Mouse (Mus musculus) forebrain, embryonic 15.5 days (tissue): ENCODE measurements around the gene Gsk3a. TPM values are rescaled to one million over a fixed set of nuclear protein-coding genes. Genes with fewer than 3 reads are reported as not detected.

Experiments used
- ATAC-seq: fragments of 200-750 bp; cut with Nextera tagmentation; replicated peaks from 2 replicates; pipeline ENCODE4 v1.8.0; 2017; ENCODE audit warnings: mild to moderate bottlenecking, moderate TSS enrichment, moderate library complexity
- H3K27ac ChIP-seq: fragments of 300-500 bp; sonication (generic); replicated peaks from 2 replicates; pipeline ENCODE4 v1.5.1; 2015; ENCODE audit warnings: mild to moderate bottlenecking, inconsistent platforms
- H3K27me3 ChIP-seq: fragments of 300-500 bp; sonication (generic); 2 replicates; pipeline ENCODE4 v1.6.1; 2015; ENCODE audit warnings: inconsistent platforms
- H3K36me3 ChIP-seq: fragments of 300-500 bp; sonication (generic); 2 replicates; pipeline ENCODE4 v1.6.1; 2015; ENCODE audit warnings: mild to moderate bottlenecking, inconsistent platforms
- H3K4me1 ChIP-seq: fragments of 300-500 bp; sonication (generic); 2 replicates; pipeline ENCODE4 v1.6.1; 2015; ENCODE audit warnings: inconsistent platforms
- H3K4me2 ChIP-seq: fragments of 300-500 bp; sonication (generic); replicated peaks from 2 replicates; pipeline ENCODE4 v1.6.1; 2015; ENCODE audit warnings: mild to moderate bottlenecking, inconsistent platforms
- H3K4me3 ChIP-seq: fragments of 300-500 bp; sonication (generic); 2 replicates; pipeline ENCODE4 v1.5.1; 2015; ENCODE audit warnings: mild to moderate bottlenecking, inconsistent platforms
- H3K9ac ChIP-seq: fragments of 300-500 bp; sonication (generic); replicated peaks from 2 replicates; pipeline ENCODE4 v1.6.1; 2015; ENCODE audit warnings: mild to moderate bottlenecking, inconsistent platforms
- H3K9me3 ChIP-seq: fragments of 300-500 bp; sonication (generic); 2 replicates; pipeline ENCODE4 v1.6.1; 2016; ENCODE audit warnings: inconsistent platforms
- WGBS: fragments of 180-500 bp; shearing (Covaris S2); methylation state at CpG from one replicate; pipeline ENCODE4 v1.1.7; 2015; ENCODE audit warnings: mixed read lengths; 5-methylcytosine and 5-hydroxymethylcytosine counted together
- polyA plus RNA-seq: library from polyadenylated mRNA; unstranded; fragments of >200 nt; fragmentation: Nextera tagmentation; extraction: Ambion mirVana; gene quantifications from 2 replicates; pipeline ENCODE4 v1.2.1, GENCODE M21; 2015

The Gsk3a gene
- polyA plus RNA-seq, 1 experiment from 2014 or later: 17.4 TPM

- under 1% methylated on average over 43 of the region's 49 CpGs for WGBS
- Histone ChIP-seq H3K4me1 (peaks cover 66% of the 10 kb centered on the region), H3K27ac (peak overlapping the region; percentile 100), H3K27me3 (no peaks in the 10 kb centered on the region), H3K4me3 (peak overlapping the region; percentile 70), H3K36me3 (no peaks in the 10 kb centered on the region), H3K9ac (peak overlapping the region; percentile 79), H3K4me2 (peak overlapping the region; percentile 75), H3K9me3 (no peaks in the 10 kb centered on the region)
- ATAC-seq: peak; percentile 66
Measured at GRCm38 (mm10) chr7:25279076-25279860, 41.6 kb upstream of the Gsk3a start.

GRCm38 (mm10) chr7:25278341-25279075, 40.9 kb upstream of the Gsk3a start:
- peak overlapping the region; percentile 100 for H3K27ac ChIP-seq
- H3K27me3 ChIP-seq: no peaks in the 10 kb centered on the region
- H3K9ac ChIP-seq: peak overlapping the region; percentile 79
- ATAC-seq: peak; percentile 79
- no peaks in the 10 kb centered on the region for H3K36me3 ChIP-seq
- peak overlapping the region; percentile 75 for H3K4me2 ChIP-seq
- H3K4me1 ChIP-seq: peaks cover 64% of the 10 kb centered on the region
- peak overlapping the region; percentile 70 for H3K4me3 ChIP-seq
- no peaks in the 10 kb centered on the region for H3K9me3 ChIP-seq
- WGBS: under 1% methylated on average over 55 of the region's 60 CpGs

GRCm38 (mm10) chr7:25277998-25278340, 40.3 kb upstream of the Gsk3a start:
- Histone ChIP-seq H3K27me3 (no peaks in the 10 kb centered on the region), H3K4me2 (peak overlapping the region; percentile 75), H3K9ac (peak overlapping the region; percentile 79), H3K4me3 (peak overlapping the region; percentile 70), H3K27ac (peak overlapping the region; percentile 100), H3K9me3 (no peaks in the 10 kb centered on the region), H3K4me1 (peaks cover 59% of the 10 kb centered on the region), H3K36me3 (peaks cover 4% of the 10 kb centered on the region)
- ATAC-seq: no peak
- WGBS: 11% methylated on average over 4 of the region's 4 CpGs

- 92% methylated on average over 4 of the region's 4 CpGs for whole genome bisulfite sequencing
- Histone ChIP-seq H3K27ac (peak overlapping the region; percentile 100), H3K4me2 (peak overlapping the region; percentile 75), H3K4me3 (peak overlapping the region; percentile 70; the same call in 1 of the 2 replicates), H3K4me1 (peaks cover 59% of the 10 kb centered on the region), H3K27me3 (no peaks in the 10 kb centered on the region), H3K9ac (peak overlapping the region; percentile 79; the same call in 1 of the 2 replicates), H3K36me3 (peaks cover 10% of the 10 kb centered on the region), H3K9me3 (no peaks in the 10 kb centered on the region)
- no peak for ATAC-seq
Measured at GRCm38 (mm10) chr7:25277405-25277804, 39.8 kb upstream of the Gsk3a start.

- H3K9me3 ChIP-seq: no peaks in the 10 kb centered on the region
- no peak overlapping the region for H3K4me3 ChIP-seq
- WGBS: 67% methylated on average over 9 of the region's 9 CpGs
- no peak overlapping the region for H3K27ac ChIP-seq
- ATAC-seq: no peak
- no peak overlapping the region for H3K4me2 ChIP-seq
- H3K4me1 ChIP-seq: peaks cover 49% of the 10 kb centered on the region
- H3K27me3 ChIP-seq: no peaks in the 10 kb centered on the region
- 0 out of 2 replicates have a peak overlapping the region, but pooled peaks have one; percentile 5 for H3K9ac ChIP-seq
- peaks cover 19% of the 10 kb centered on the region for H3K36me3 ChIP-seq
Measured at GRCm38 (mm10) chr7:25275555-25276298, 38.1 kb upstream of the Gsk3a start.

- peaks cover 45% of the 10 kb centered on the region for H3K4me1 ChIP-seq
- H3K27ac ChIP-seq: no peak overlapping the region
- WGBS: 88% methylated on average over 3 of the region's 3 CpGs
- H3K9me3 ChIP-seq: no peaks in the 10 kb centered on the region
- H3K36me3 ChIP-seq: peaks cover 19% of the 10 kb centered on the region
- no peak overlapping the region for H3K4me2 ChIP-seq
- no peaks in the 10 kb centered on the region for H3K27me3 ChIP-seq
- no peak overlapping the region for H3K9ac ChIP-seq
- ATAC-seq: no peak
- no peak overlapping the region for H3K4me3 ChIP-seq
Measured at GRCm38 (mm10) chr7:25274996-25275395, 37.3 kb upstream of the Gsk3a start.

GRCm38 (mm10) chr7:25274571-25274970, 36.9 kb upstream of the Gsk3a start:
- ATAC-seq: no peak
- peaks cover 19% of the 10 kb centered on the region for H3K36me3 ChIP-seq
- no peak overlapping the region for H3K4me3 ChIP-seq
- H3K27me3 ChIP-seq: no peaks in the 10 kb centered on the region
- 0 out of 2 replicates have a peak overlapping the region, but pooled peaks have one; percentile 35 for H3K9ac ChIP-seq
- H3K27ac ChIP-seq: no peak overlapping the region
- peaks cover 45% of the 10 kb centered on the region for H3K4me1 ChIP-seq
- no peak overlapping the region for H3K4me2 ChIP-seq
- WGBS: 67% methylated on average over 5 of the region's 5 CpGs
- H3K9me3 ChIP-seq: no peaks in the 10 kb centered on the region

- Histone ChIP-seq H3K9ac (peak overlapping the region; percentile 35; the same call in 1 of the 2 replicates), H3K4me2 (no peak overlapping the region)
Measured at GRCm38 (mm10) chr7:25273259-25274241, 35.9 kb upstream of the Gsk3a start.

GRCm38 (mm10) chr7:25272445-25273258, 35.0 kb upstream of the Gsk3a start:
- Histone ChIP-seq H3K4me1 (peaks cover 47% of the 10 kb centered on the region), H3K36me3 (peaks cover 19% of the 10 kb centered on the region), H3K4me2 (no peak overlapping the region), H3K9ac (no peak overlapping the region), H3K9me3 (no peaks in the 10 kb centered on the region), H3K27me3 (no peaks in the 10 kb centered on the region), H3K4me3 (no peak overlapping the region), H3K27ac (no peak overlapping the region)
- ATAC-seq: no peak
- 90% methylated on average over 38 of the region's 38 CpGs for WGBS

More at GRCm38 (mm10) chr7:25273259-25274241, 35.9 kb upstream of the Gsk3a start:
- Histone ChIP-seq H3K4me3 (no peak overlapping the region), H3K27ac (no peak overlapping the region), H3K4me1 (peaks cover 52% of the 10 kb centered on the region), H3K9me3 (no peaks in the 10 kb centered on the region), H3K27me3 (no peaks in the 10 kb centered on the region), H3K36me3 (peaks cover 19% of the 10 kb centered on the region)
- no peak for ATAC-seq
- 92% methylated on average over 22 of the region's 22 CpGs for WGBS

GRCm38 (mm10) chr7:25271651-25272444, 34.2 kb upstream of the Gsk3a start:
- no peaks in the 10 kb centered on the region for H3K9me3 ChIP-seq
- no peak overlapping the region for H3K27ac ChIP-seq
- 90% methylated on average over 30 of the region's 30 CpGs for WGBS
- H3K4me3 ChIP-seq: no peak overlapping the region
- peaks cover 19% of the 10 kb centered on the region for H3K36me3 ChIP-seq
- H3K4me1 ChIP-seq: peaks cover 46% of the 10 kb centered on the region
- ATAC-seq: no peak
- no peak overlapping the region for H3K4me2 ChIP-seq
- H3K27me3 ChIP-seq: no peaks in the 10 kb centered on the region
- no peak overlapping the region for H3K9ac ChIP-seq
